Mouse (Mus musculus): ENCODE results near the gene Slc25a28. TPM values are rescaled to one million over a fixed set of nuclear protein-coding genes. Genes with fewer than 3 reads are reported as not detected.

Gene Slc25a28
- polyA plus RNA-seq, 2 experiments = 4.4 to 19.0 TPM

DNA sequence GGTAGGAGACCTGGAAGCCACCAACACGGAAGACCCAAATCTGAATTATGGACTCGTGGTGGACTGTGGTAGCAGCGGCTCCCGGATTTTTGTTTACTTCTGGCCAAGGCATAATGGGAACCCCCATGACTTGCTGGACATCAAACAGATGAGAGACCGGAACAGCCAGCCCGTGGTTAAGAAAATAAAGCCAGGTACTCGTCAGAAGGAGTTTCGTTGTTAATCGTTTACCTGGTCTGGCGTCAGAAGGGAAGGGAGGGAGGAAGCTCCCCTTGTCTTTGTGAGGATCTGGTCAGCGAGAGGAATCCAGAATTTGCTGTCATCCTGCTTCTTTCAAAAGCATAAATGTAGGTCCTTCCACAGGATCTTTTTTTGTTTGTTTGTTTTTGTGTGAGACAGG lies 29.5 kb upstream of the Slc25a28 start:
- Histone ChIP-seq H3K27me3 (ENCODE audit: control insufficient read depth, insufficient read depth, low read length) (no peaks in the 10 kb centered on the region), H3K9me3 (ENCODE audit: control insufficient read depth, low read length) (no peaks in the 10 kb centered on the region), H3K4me1 (replicated peaks; ENCODE audit: control insufficient read depth in 2 of 2, insufficient read depth in 2 of 2, low read length in 1 of 2) (no peaks in the 10 kb centered on the region), H3K4me3 (ENCODE audit: insufficient read depth in 1 of 2, low read depth in 2 of 2, low read length in 2 of 2) (no peak overlapping the region), H3K4me2 (ENCODE audit: low read depth) (no peak overlapping the region), H3K36me3 (replicated peaks; ENCODE audit: control insufficient read depth, insufficient read depth, low read depth) (no peaks in the 10 kb centered on the region), H3K27ac (no peak overlapping the region), H3K9ac (replicated peaks) (no peak overlapping the region)
- WGBS (ENCODE audit: insufficient replicate concordance) = 61% methylated on average over 11 of the region's 11 CpGs
- ATAC-seq (ENCODE audit: insufficient read depth) (no peak), DNase-seq (ENCODE audit: low read depth in 3 of 3, low spot score in 3 of 3) (no peak)
- TF ChIP-seq CTCF (IDR thresholded peaks at IDR 0.05; ENCODE audit: low read depth) = no peak
- TF ChIP-seq EP300 (IDR thresholded peaks at IDR 0.05; ENCODE audit: low read depth) = no peak

DNA sequence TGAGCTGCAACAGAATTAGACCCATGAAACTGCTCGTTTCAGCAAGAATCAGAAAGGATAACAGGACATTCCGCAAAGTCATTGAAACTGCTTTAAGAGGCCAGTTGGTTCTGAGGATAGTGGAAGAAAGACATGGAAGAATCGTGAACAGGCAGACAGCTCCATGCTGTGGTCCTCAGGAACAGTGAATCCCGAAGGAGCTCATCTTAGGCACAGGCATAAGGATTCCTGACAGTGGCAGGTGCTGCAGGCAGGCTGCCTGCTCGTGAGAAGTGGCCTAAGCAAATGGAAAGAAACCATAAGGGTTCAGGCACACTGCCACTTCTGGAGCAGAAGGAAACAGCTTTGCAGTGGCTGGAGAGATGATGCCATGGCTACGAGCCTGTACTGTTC lies 25.1 kb upstream of the Slc25a28 start:
- Histone ChIP-seq H3K4me1 (replicated peaks; ENCODE audit: control insufficient read depth in 2 of 2, insufficient read depth in 2 of 2, low read length in 1 of 2) (peaks cover 0 to 3% of the 10 kb centered on the region in 2 experiments; a peak in 2 of 4 replicates), H3K9me3 (ENCODE audit: control insufficient read depth, low read length) (no peaks in the 10 kb centered on the region), H3K4me2 (ENCODE audit: low read depth) (no peak overlapping the region), H3K27me3 (ENCODE audit: control insufficient read depth, insufficient read depth, low read length) (no peaks in the 10 kb centered on the region), H3K36me3 (replicated peaks; ENCODE audit: control insufficient read depth, insufficient read depth, low read depth) (no peaks in the 10 kb centered on the region), H3K27ac (no peak overlapping the region), H3K9ac (replicated peaks) (no peak overlapping the region), H3K4me3 (ENCODE audit: insufficient read depth in 1 of 2, low read depth in 2 of 2, low read length in 2 of 2) (no peak overlapping the region)
- DNase-seq (ENCODE audit: low read depth in 3 of 3, low spot score in 3 of 3) (no peak), ATAC-seq (ENCODE audit: insufficient read depth) (no peak)
- TF ChIP-seq EP300 (IDR thresholded peaks at IDR 0.05; ENCODE audit: low read depth) (no peak), CTCF (IDR thresholded peaks at IDR 0.05; ENCODE audit: low read depth) (no peak)
- 67% methylated on average over 6 of the region's 6 CpGs for WGBS (ENCODE audit: insufficient replicate concordance)

DNA sequence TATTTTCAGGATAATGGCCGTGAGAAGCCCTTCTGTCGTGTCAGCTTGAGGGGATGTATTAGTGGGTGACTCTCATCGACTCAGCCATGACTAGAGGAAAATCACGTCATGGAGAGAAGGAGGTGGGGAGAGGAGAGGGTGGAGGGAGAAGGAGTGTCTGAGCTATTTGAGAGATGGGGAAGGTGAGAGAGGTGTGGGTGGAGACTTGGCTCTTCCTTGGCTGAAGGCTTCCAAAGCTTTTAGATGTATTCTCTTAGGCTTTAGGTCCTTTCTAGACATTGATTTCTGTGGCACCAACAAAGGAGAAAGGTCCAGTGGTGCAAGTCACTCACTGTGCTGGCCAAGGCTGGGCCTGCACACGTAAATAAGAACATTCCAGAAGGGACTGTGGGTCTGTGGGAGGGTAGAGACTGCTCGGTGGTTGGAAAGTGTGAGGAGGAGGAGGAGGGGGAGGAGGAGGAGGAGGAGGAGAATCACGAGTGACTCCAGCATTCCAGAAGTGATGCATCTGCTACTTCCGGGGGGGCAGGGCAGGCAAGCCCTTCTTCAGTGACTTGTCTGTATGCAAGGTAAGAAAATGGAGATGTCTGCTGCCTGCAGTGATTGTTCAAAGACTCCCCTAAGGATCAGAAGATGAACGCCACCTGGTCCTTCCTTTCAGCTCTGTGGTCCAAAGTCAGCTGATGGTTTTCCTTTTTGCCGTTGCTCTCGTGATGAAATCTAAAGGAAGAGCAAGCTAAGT lies 24.5 kb upstream of the Slc25a28 start:
- DNase-seq (ENCODE audit: low read depth in 3 of 3, low spot score in 3 of 3) = no peak
- Histone ChIP-seq H3K9me3 (ENCODE audit: control insufficient read depth, low read length) (no peaks in the 10 kb centered on the region), H3K36me3 (replicated peaks; ENCODE audit: control insufficient read depth, insufficient read depth, low read depth) (no peaks in the 10 kb centered on the region), H3K27ac (no peak overlapping the region), H3K4me2 (ENCODE audit: low read depth) (no peak overlapping the region), H3K4me3 (ENCODE audit: insufficient read depth in 1 of 2, low read depth in 2 of 2, low read length in 2 of 2) (no peak overlapping the region), H3K9ac (replicated peaks) (no peak overlapping the region), H3K27me3 (ENCODE audit: control insufficient read depth, insufficient read depth, low read length) (no peaks in the 10 kb centered on the region), H3K4me1 (replicated peaks; ENCODE audit: control insufficient read depth in 2 of 2, insufficient read depth in 2 of 2, low read length in 1 of 2) (peaks cover 0 to 3% of the 10 kb centered on the region in 2 experiments; a peak in 2 of 4 replicates)
- WGBS (ENCODE audit: insufficient replicate concordance) = 57% methylated on average over 11 of the region's 11 CpGs
- TF ChIP-seq EP300 (IDR thresholded peaks at IDR 0.05; ENCODE audit: low read depth) = no peak
- no peak for TF ChIP-seq CTCF (IDR thresholded peaks at IDR 0.05; ENCODE audit: low read depth)
- no peak for ATAC-seq (ENCODE audit: insufficient read depth)

DNA sequence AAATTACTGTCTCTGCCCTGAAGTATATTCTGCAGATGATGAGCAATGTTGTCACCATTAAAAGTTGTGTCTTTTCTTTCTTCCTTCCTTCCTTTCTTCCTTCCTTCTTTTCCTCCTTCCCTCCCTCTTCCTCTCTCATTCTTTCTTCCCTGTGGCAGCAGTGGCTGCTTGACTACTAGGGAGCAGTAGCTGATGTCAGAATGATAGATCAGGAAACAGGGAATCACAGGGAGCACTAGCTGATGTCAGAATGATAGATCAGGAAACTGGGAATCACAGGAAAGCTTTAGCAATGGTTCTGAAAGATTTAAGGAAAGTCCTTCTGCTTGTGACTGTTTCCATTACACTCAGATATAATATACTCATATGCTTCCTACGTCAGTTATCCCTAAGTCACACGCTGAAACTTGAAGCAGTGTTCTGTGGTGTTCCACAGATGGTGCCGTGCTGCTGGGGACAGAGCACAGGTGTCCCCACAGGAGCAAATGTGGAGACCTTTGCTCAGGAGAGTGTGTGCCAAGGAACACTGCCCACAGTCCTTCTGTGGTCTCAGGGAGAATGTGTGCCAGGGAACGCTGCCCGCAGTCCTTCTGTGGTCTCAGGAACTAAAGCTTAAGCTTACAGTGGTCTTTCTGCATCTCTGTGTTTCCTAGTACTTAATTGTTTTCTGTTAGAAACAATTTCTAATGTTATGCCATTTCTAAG lies 23.1 kb upstream of the Slc25a28 start:
- H3K4me1 ChIP-seq (replicated peaks; ENCODE audit: control insufficient read depth in 2 of 2, insufficient read depth in 2 of 2, low read length in 1 of 2) = peaks cover 0 to 3% of the 10 kb centered on the region in 2 experiments; a peak in 2 of 4 replicates
- no peak overlapping the region for H3K9ac ChIP-seq (replicated peaks)
- no peak for DNase-seq (ENCODE audit: low read depth in 3 of 3, low spot score in 3 of 3)
- no peaks in the 10 kb centered on the region for H3K9me3 ChIP-seq (ENCODE audit: control insufficient read depth, low read length)
- ATAC-seq (ENCODE audit: insufficient read depth) = no peak
- TF ChIP-seq CTCF (IDR thresholded peaks at IDR 0.05; ENCODE audit: low read depth) (no peak), EP300 (IDR thresholded peaks at IDR 0.05; ENCODE audit: low read depth) (no peak)
- H3K36me3 ChIP-seq (replicated peaks; ENCODE audit: control insufficient read depth, insufficient read depth, low read depth) = no peaks in the 10 kb centered on the region
- no peak overlapping the region for H3K4me2 ChIP-seq (ENCODE audit: low read depth)
- 84% methylated on average over 5 of the region's 5 CpGs for WGBS (ENCODE audit: insufficient replicate concordance)
- no peak overlapping the region for H3K27ac ChIP-seq
- no peak overlapping the region for H3K4me3 ChIP-seq (ENCODE audit: insufficient read depth in 1 of 2, low read depth in 2 of 2, low read length in 2 of 2)
- no peaks in the 10 kb centered on the region for H3K27me3 ChIP-seq (ENCODE audit: control insufficient read depth, insufficient read depth, low read length)

DNA sequence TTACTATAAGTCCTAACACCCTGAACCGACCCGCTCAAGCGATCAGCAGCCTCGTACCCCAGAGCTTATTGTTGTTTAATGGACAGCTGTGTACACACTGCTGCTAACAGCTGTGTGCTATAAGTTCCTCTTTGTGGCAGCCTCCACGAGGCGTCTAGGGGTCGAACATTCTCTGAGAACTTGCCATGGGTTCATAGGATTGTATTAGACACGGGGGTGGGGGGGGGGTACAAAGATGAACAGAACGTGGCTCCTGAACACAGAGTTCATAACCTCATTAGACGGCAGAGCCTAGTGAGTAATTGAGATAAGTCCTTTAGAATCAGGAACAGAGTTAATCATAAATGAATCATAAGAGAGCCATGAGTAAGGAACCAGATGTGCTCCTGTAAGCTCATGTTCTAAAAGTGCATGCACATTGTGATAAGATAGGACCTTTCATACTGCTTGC lies 20.9 kb upstream of the Slc25a28 start:
- no peak overlapping the region for H3K27ac ChIP-seq
- no peak for DNase-seq (ENCODE audit: low read depth in 3 of 3, low spot score in 3 of 3)
- no peak overlapping the region for H3K4me3 ChIP-seq (ENCODE audit: insufficient read depth in 1 of 2, low read depth in 2 of 2, low read length in 2 of 2)
- no peaks in the 10 kb centered on the region for H3K36me3 ChIP-seq (replicated peaks; ENCODE audit: control insufficient read depth, insufficient read depth, low read depth)
- H3K9me3 ChIP-seq (ENCODE audit: control insufficient read depth, low read length) = no peaks in the 10 kb centered on the region
- no peak for ATAC-seq (ENCODE audit: insufficient read depth)
- no peak for TF ChIP-seq EP300 (IDR thresholded peaks at IDR 0.05; ENCODE audit: low read depth)
- no peak overlapping the region for H3K4me2 ChIP-seq (ENCODE audit: low read depth)
- H3K27me3 ChIP-seq (ENCODE audit: control insufficient read depth, insufficient read depth, low read length) = no peaks in the 10 kb centered on the region
- WGBS (ENCODE audit: insufficient replicate concordance) = 33% methylated on average over 10 of the region's 10 CpGs
- no peak overlapping the region for H3K9ac ChIP-seq (replicated peaks)
- peaks cover 0 to 3% of the 10 kb centered on the region in 2 experiments; a peak in 2 of 4 replicates for H3K4me1 ChIP-seq (replicated peaks; ENCODE audit: control insufficient read depth in 2 of 2, insufficient read depth in 2 of 2, low read length in 1 of 2)
